Mouse (Mus musculus): ENCODE results near the gene Gm340.

GRCm38 (mm10) chr19:41628970-41629369 lies 46.8 kb downstream of the Gm340 start:
- TF ChIP-seq EP300 (IDR thresholded peaks at IDR 0.05; ENCODE audit: insufficient read depth, low read depth, low read length) (no peak), CTCF (IDR thresholded peaks at IDR 0.05) (no peak)
